Mouse (Mus musculus) cerebellum, adult 2 months (tissue): ENCODE measurements at regions not wholly inside any gene's neighbourhood (a gene's known extent, or its start where the extent isn't known, plus 50 kb on each side); places are given as distances from the start of the nearest gene placed in this dataset.

Experiments used
- CTCF ChIP-seq: fragments of 200-500 bp; IDR thresholded peaks from 2 replicates; pipeline ENCODE4 v1.5.1; 2011; ENCODE audit warnings: low read depth, mild to moderate bottlenecking, control low read depth, low read length, moderate library complexity, borderline replicate concordance; ENCODE audit not compliant: insufficient read depth
- POLR2A ChIP-seq: fragments of 200-500 bp; IDR thresholded peaks from 2 replicates; pipeline ENCODE4 v1.6.1; 2011; ENCODE audit warnings: low read length, control low read depth, borderline replicate concordance; ENCODE audit not compliant: insufficient read depth

DNA sequence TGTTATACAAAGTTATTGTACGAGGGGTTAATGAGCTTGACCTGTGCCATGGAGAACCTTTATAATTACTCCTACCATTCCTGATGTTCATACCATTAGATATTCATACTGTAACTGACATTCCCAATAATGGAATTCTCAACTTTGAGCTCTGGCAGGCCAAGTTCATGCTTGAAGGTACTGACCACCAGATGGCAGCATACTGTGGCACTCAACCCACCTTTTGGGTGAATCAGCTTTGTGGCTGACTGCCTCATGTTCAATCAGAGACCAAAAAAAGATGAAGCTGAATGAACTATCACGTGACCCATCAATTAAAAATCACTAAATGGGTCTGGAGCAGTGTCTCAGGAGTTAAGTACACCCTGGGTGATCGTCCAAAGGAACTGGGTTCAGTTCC, 81.3 kb upstream of the Tmem132c start:
- no peak for TF ChIP-seq POLR2A
- peak; percentile 72 for TF ChIP-seq CTCF
